Mouse (Mus musculus) heart, adult 2 months (tissue): ENCODE measurements around the gene Vps8.

Experiments
- CTCF ChIP-seq: fragments of 200-600 bp; IDR thresholded peaks from 2 replicates; pipeline ENCODE4 v1.8.1; 2022; ENCODE audit warnings: antibody characterized with exemption, mild to moderate bottlenecking, moderate library complexity
- EP300 ChIP-seq: fragments of 200-500 bp; IDR thresholded peaks from 2 replicates; pipeline ENCODE4 v1.6.1; 2011; ENCODE audit warnings: low read depth, low read length, control low read depth; ENCODE audit not compliant: insufficient read depth
- POLR2A ChIP-seq: fragments of 200-500 bp; IDR thresholded peaks from 2 replicates; pipeline ENCODE4 v1.6.1; 2011; ENCODE audit warnings: mild to moderate bottlenecking, low read depth, low read length, control low read depth; ENCODE audit not compliant: insufficient read depth

- TF ChIP-seq CTCF (no peak), EP300 (no peak), POLR2A (no peak)
Measured at GRCm38 (mm10) chr16:21591511-21591910, 168.6 kb downstream of the Vps8 start.
